Mouse (Mus musculus) MEL (cell line): ENCODE data around the gene Ap3d1. TPM values are rescaled to one million over a fixed set of nuclear protein-coding genes. Genes with fewer than 3 reads are reported as not detected.

Source experiments
- DNase-seq: peaks from one replicate; pipeline ENCODE4 v3.0.0; 2011; ENCODE audit warnings: low read depth, low spot score
- H3K27ac ChIP-seq: 2 replicates; pipeline ENCODE4 v1.5.1; 2012; ENCODE audit warnings: low read depth, mild to moderate bottlenecking, control low read depth, low read length, moderate library complexity; ENCODE audit not compliant: control insufficient read depth
- H3K27me3 ChIP-seq, 2 experiments: fragments of 150-350 bp in 1 of 2; sonication (generic) in 1 of 2; 2 replicates each; pipeline ENCODE4 v1.6.1; 2012; ENCODE audit warnings: low read length in 2 of 2, mild to moderate bottlenecking in 2 of 2, improper control_type of control experiment in 1 of 2, moderate library complexity in 1 of 2; ENCODE audit not compliant: insufficient read depth in 2 of 2, control insufficient read depth in 1 of 2
- H3K36me3 ChIP-seq, 2 experiments: 2 replicates each; pipeline ENCODE4 v1.6.1; 2012 to 2014; ENCODE audit warnings: low read length in 2 of 2, improper control_type of control experiment in 1 of 2, inconsistent platforms in 1 of 2, mild to moderate bottlenecking in 1 of 2; ENCODE audit not compliant: insufficient read depth in 2 of 2, control insufficient read depth in 1 of 2
- H3K4me1 ChIP-seq, 2 experiments: fragments of 150-350 bp in 1 of 2; sonication (generic) in 1 of 2; 2 replicates each; pipeline ENCODE4 v1.6.1; 2012; ENCODE audit warnings: low read length in 2 of 2, improper control_type of control experiment in 1 of 2, mild to moderate bottlenecking in 1 of 2; ENCODE audit not compliant: insufficient read depth in 2 of 2, control insufficient read depth in 1 of 2
- H3K4me3 ChIP-seq, 2 experiments: fragments of 150-350 bp in 1 of 2; sonication (generic) in 1 of 2; 2 replicates each; pipeline ENCODE4 v1.5.1; 2012; ENCODE audit warnings: low read depth in 2 of 2, low read length in 2 of 2, mild to moderate bottlenecking in 2 of 2, moderate library complexity in 2 of 2, control low read depth in 1 of 2, improper control_type of control experiment in 1 of 2; ENCODE audit not compliant: control insufficient read depth in 1 of 2, insufficient read depth in 1 of 2
- H3K79me2 ChIP-seq: 2 replicates; pipeline ENCODE4 v1.6.1; 2012; ENCODE audit warnings: mild to moderate bottlenecking, low read length, moderate library complexity; ENCODE audit not compliant: control insufficient read depth, poor library complexity, insufficient read depth
- H3K9ac ChIP-seq: 2 replicates; pipeline ENCODE4 v1.6.1; 2012; ENCODE audit warnings: low read depth, mild to moderate bottlenecking, control low read depth, low read length, moderate library complexity; ENCODE audit not compliant: control insufficient read depth, poor library complexity, severe bottlenecking
- H3K9me3 ChIP-seq: fragments of 150-350 bp; sonication (generic); replicated peaks from 2 replicates; pipeline ENCODE4 v1.6.1; 2012; ENCODE audit warnings: mild to moderate bottlenecking, low read length, improper control_type of control experiment, moderate library complexity; ENCODE audit not compliant: insufficient read depth
- CHD2 ChIP-seq: IDR thresholded peaks from 2 replicates; pipeline ENCODE4 v1.6.1; 2011; ENCODE audit warnings: low read length, improper control_type of control experiment
- CTCF ChIP-seq, 3 experiments: IDR thresholded peaks in 2 of 3; conservative IDR thresholded peaks in 1 of 3; 2 replicates each; pipeline ENCODE4 v1.5.1; 2011 to 2012; ENCODE audit warnings: low read length in 3 of 3, low read depth in 2 of 3, mild to moderate bottlenecking in 2 of 3, improper control_type of control experiment in 1 of 3, inconsistent platforms in 1 of 3, mixed read lengths in 1 of 3, moderate library complexity in 1 of 3; ENCODE audit not compliant: control insufficient read depth in 1 of 3, insufficient read depth in 1 of 3, poor library complexity in 1 of 3, severe bottlenecking in 1 of 3
- E2F4 ChIP-seq: IDR thresholded peaks from 2 replicates; pipeline ENCODE4 v1.6.1; 2011; ENCODE audit warnings: low read depth, low read length, improper control_type of control experiment, borderline replicate concordance
- ELF1 ChIP-seq: IDR thresholded peaks from 2 replicates; pipeline ENCODE4 v1.6.1; 2014; ENCODE audit warnings: low read depth, mild to moderate bottlenecking, inconsistent platforms, low read length, improper control_type of control experiment, moderate library complexity
- ETS1 ChIP-seq: IDR thresholded peaks from 2 replicates; pipeline ENCODE4 v1.6.1; 2012; ENCODE audit warnings: low read depth, mild to moderate bottlenecking, inconsistent platforms, low read length, improper control_type of control experiment, moderate library complexity
- GABPA ChIP-seq: IDR thresholded peaks from 2 replicates; pipeline ENCODE4 v1.6.1; 2012; ENCODE audit warnings: low read depth, mild to moderate bottlenecking, inconsistent platforms, low read length, improper control_type of control experiment, moderate library complexity
- GATA1 ChIP-seq: IDR thresholded peaks from 2 replicates; pipeline ENCODE4 v1.6.1; 2011; ENCODE audit warnings: low read depth, low read length, improper control_type of control experiment
- HCFC1 ChIP-seq: IDR thresholded peaks from 2 replicates; pipeline ENCODE4 v1.6.1; 2012; ENCODE audit warnings: low read depth, mild to moderate bottlenecking, inconsistent platforms, low read length, improper control_type of control experiment, moderate library complexity
- KAT2A ChIP-seq: conservative IDR thresholded peaks from 2 replicates; pipeline ENCODE4 v1.6.1; 2012; ENCODE audit warnings: low read depth, low read length, improper control_type of control experiment, inconsistent platforms
- MAFK ChIP-seq: IDR thresholded peaks from 2 replicates; pipeline ENCODE4 v1.6.1; 2011; ENCODE audit warnings: low read depth, mild to moderate bottlenecking, low read length, improper control_type of control experiment, borderline replicate concordance
- MAZ ChIP-seq: IDR thresholded peaks from 2 replicates; pipeline ENCODE4 v1.6.1; 2012; ENCODE audit warnings: low read depth, mild to moderate bottlenecking, inconsistent platforms, low read length, improper control_type of control experiment
- NELFE ChIP-seq: IDR thresholded peaks from 2 replicates; pipeline ENCODE4 v1.6.1; 2011; ENCODE audit warnings: low read depth, low read length, improper control_type of control experiment
- NRF1 ChIP-seq: IDR thresholded peaks from 2 replicates; pipeline ENCODE4 v1.6.1; 2014; ENCODE audit warnings: low read depth, mild to moderate bottlenecking, inconsistent platforms, low read length, improper control_type of control experiment, moderate library complexity; ENCODE audit not compliant: poor library complexity, insufficient read depth, severe bottlenecking
- POLR2A ChIP-seq, 2 experiments: IDR thresholded peaks; 2 replicates each; pipeline ENCODE4 v1.6.1; 2011 to 2012; ENCODE audit warnings: low read length in 2 of 2, mild to moderate bottlenecking in 2 of 2, control low read depth in 1 of 2, improper control_type of control experiment in 1 of 2, low read depth in 1 of 2, moderate library complexity in 1 of 2; ENCODE audit not compliant: control insufficient read depth in 1 of 2, insufficient read depth in 1 of 2, poor library complexity in 1 of 2
- POLR2AphosphoS5 ChIP-seq: IDR thresholded peaks from 2 replicates; pipeline ENCODE4 v1.6.1; 2012; ENCODE audit warnings: low read depth, borderline replicate concordance, mild to moderate bottlenecking, inconsistent platforms, low read length, moderate library complexity, mixed read lengths
- TCF12 ChIP-seq: IDR thresholded peaks from 2 replicates; pipeline ENCODE4 v1.6.1; 2014; ENCODE audit warnings: low read depth, mild to moderate bottlenecking, inconsistent platforms, low read length, improper control_type of control experiment, moderate library complexity
- UBTF ChIP-seq: IDR thresholded peaks from 2 replicates; pipeline ENCODE4 v1.6.1; 2012; ENCODE audit warnings: low read depth, mild to moderate bottlenecking, inconsistent platforms, low read length, improper control_type of control experiment, moderate library complexity, borderline replicate concordance; ENCODE audit not compliant: insufficient read depth
- ZKSCAN1 ChIP-seq: IDR thresholded peaks from 2 replicates; pipeline ENCODE4 v1.6.1; 2012; ENCODE audit warnings: low read depth, mild to moderate bottlenecking, inconsistent platforms, low read length, improper control_type of control experiment, moderate library complexity
- ZMIZ1 ChIP-seq: IDR thresholded peaks from 2 replicates; pipeline ENCODE4 v1.6.1; 2012; ENCODE audit warnings: low read depth, mild to moderate bottlenecking, inconsistent platforms, low read length, improper control_type of control experiment, moderate library complexity
- ZNF384 ChIP-seq: IDR thresholded peaks from 2 replicates; pipeline ENCODE4 v1.6.1; 2012; ENCODE audit warnings: low read depth, mild to moderate bottlenecking, inconsistent platforms, low read length, improper control_type of control experiment
- polyA plus RNA-seq, 2 experiments: library from polyadenylated mRNA; stranded (reverse) in 1 of 2; unstranded in 1 of 2; fragments of >175 nt in 1 of 2; fragments of >200 nt in 1 of 2; gene quantifications; 2 replicates each; pipeline versions ENCODE4 v1.2.1 to v1.2.4; 2012; ENCODE audit warnings: low replicate concordance in 2 of 2, low read depth in 1 of 2; ENCODE audit not compliant: insufficient read length in 2 of 2, insufficient read depth in 1 of 2, missing spikeins in 1 of 2
- total RNA-seq: library from RNA; depleted of rRNA; stranded (reverse); fragments of 300-350 nt; gene quantifications from 2 replicates; pipeline ENCODE4 v1.2.3, GENCODE M21; 2012

The Ap3d1 gene
- total and polyA plus RNA-seq, 3 experiments = 32.7 to 260 (median 54.5) TPM

DNA sequence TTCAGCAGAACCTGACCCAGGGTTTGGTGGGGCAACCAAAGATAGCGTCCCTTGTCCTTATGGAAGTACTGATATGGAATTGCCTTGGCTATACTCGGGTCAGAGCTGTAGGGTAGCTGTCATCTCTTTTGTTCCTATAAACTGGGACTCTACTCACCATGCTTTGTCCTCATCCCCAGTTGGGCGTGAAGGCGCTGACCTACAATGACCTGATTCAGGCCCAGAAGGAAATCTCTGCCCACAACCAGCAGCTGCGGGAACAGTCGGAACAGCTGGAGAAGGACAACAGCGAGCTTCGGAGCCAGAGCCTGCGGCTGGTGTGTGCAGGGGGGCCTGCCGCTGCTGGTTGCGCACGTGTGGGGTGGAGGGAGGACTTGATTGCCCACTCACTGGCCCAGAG is 42.8 kb upstream of the Ap3d1 start:
- H3K27ac ChIP-seq = no peak overlapping the region
- H3K36me3 ChIP-seq = peaks cover 0 to 13% of the 10 kb centered on the region in 2 experiments; a peak in 1 of 4 replicates
- H3K9me3 ChIP-seq = no peaks in the 10 kb centered on the region
- H3K79me2 ChIP-seq = no peaks in the 10 kb centered on the region
- H3K4me1 ChIP-seq = no peaks in the 10 kb centered on the region
- H3K4me3 ChIP-seq = no peak overlapping the region
- no peak for TF ChIP-seq GATA1
- TF ChIP-seq CTCF (IDR thresholded peaks at IDR 0.05 in 2 of 3, conservative IDR thresholded peaks at IDR 0.05 in 1 of 3; ENCODE audit: control insufficient read depth in 1 of 3, insufficient read depth in 1 of 3, low read depth in 2 of 3, low read length in 3 of 3, poor library complexity in 1 of 3, severe bottlenecking in 1 of 3) = no peak
- no peak for TF ChIP-seq ZNF384
- TF ChIP-seq CHD2 = no peak
- TF ChIP-seq TCF12 = no peak
- no peak for TF ChIP-seq MAZ
- no peak for TF ChIP-seq POLR2AphosphoS5
- TF ChIP-seq UBTF = no peak
- no peak for TF ChIP-seq NRF1
- no peak for TF ChIP-seq E2F4
- no peak for TF ChIP-seq KAT2A
- DNase-seq = no peak
- H3K27me3 ChIP-seq = no peaks in the 10 kb centered on the region
- H3K9ac ChIP-seq = no peak overlapping the region

GRCm38 (mm10) chr10:80784302-80784701 is 42.2 kb upstream of the Ap3d1 start:
- H3K36me3 ChIP-seq = peaks cover 0 to 13% of the 10 kb centered on the region in 2 experiments; a peak in 1 of 4 replicates
- no peak for DNase-seq
- no peaks in the 10 kb centered on the region for H3K27me3 ChIP-seq
- H3K4me3 ChIP-seq = no peak overlapping the region
- no peaks in the 10 kb centered on the region for H3K9me3 ChIP-seq
- no peak overlapping the region for H3K27ac ChIP-seq
- no peaks in the 10 kb centered on the region for H3K79me2 ChIP-seq
- H3K9ac ChIP-seq = no peak overlapping the region
- TF ChIP-seq GABPA (no peak), ZMIZ1 (no peak), HCFC1 (no peak), CHD2 (no peak), ZKSCAN1 (no peak), ELF1 (no peak), NRF1 (no peak), MAFK (no peak), NELFE (no peak), POLR2A (IDR thresholded peaks at IDR 0.05; ENCODE audit: control insufficient read depth in 1 of 2, insufficient read depth in 1 of 2, low read depth in 1 of 2, low read length in 2 of 2, poor library complexity in 1 of 2) (no peak), UBTF (no peak), ETS1 (no peak)
- H3K4me1 ChIP-seq = no peaks in the 10 kb centered on the region
